Mouse (Mus musculus): ENCODE data around the gene Slc1a7. TPM values are rescaled to one million over a fixed set of nuclear protein-coding genes. Genes with fewer than 3 reads are reported as not detected.

Gene Slc1a7
- polyA plus RNA-seq, 1 experiment from 2014 or later, result 0.15 TPM

GRCm38 (mm10) chr4:107995727-107996126, 27.6 kb downstream of the Slc1a7 start:
- H3K4me1 ChIP-seq (ENCODE audit: control insufficient read depth, insufficient read depth, low read length), result peaks cover 2% of the 10 kb centered on the region; the same call in 1 of the 2 replicates
- no peaks in the 10 kb centered on the region for H3K27me3 ChIP-seq (replicated peaks; ENCODE audit: control insufficient read depth, insufficient read depth, low read length)
- no peaks in the 10 kb centered on the region for H3K9me3 ChIP-seq (ENCODE audit: control insufficient read depth, low read length)
- H3K27ac ChIP-seq (ENCODE audit: low read length), result no peak overlapping the region
- no peak overlapping the region for H3K4me3 ChIP-seq (ENCODE audit: low read length)
- no peak overlapping the region for H3K9ac ChIP-seq (ENCODE audit: low read depth, low read length)
- no peak for ATAC-seq
- H3K4me2 ChIP-seq (ENCODE audit: low read depth, low read length), result no peak overlapping the region
- no peaks in the 10 kb centered on the region for H3K36me3 ChIP-seq (ENCODE audit: control insufficient read depth, insufficient read depth, low read length)
- WGBS, result 81% methylated on average over 6 of the region's 6 CpGs

GRCm38 (mm10) chr4:107996418-107996986, 28.4 kb downstream of the Slc1a7 start:
- Histone ChIP-seq H3K9ac (ENCODE audit: low read depth, low read length) (no peak overlapping the region), H3K27me3 (replicated peaks; ENCODE audit: control insufficient read depth, insufficient read depth, low read length) (no peaks in the 10 kb centered on the region), H3K4me1 (ENCODE audit: control insufficient read depth, insufficient read depth, low read length) (no peaks in the 10 kb centered on the region), H3K4me2 (ENCODE audit: low read depth, low read length) (no peak overlapping the region), H3K36me3 (ENCODE audit: control insufficient read depth, insufficient read depth, low read length) (no peaks in the 10 kb centered on the region), H3K9me3 (ENCODE audit: control insufficient read depth, low read length) (no peaks in the 10 kb centered on the region), H3K27ac (ENCODE audit: low read length) (no peak overlapping the region), H3K4me3 (ENCODE audit: low read length) (no peak overlapping the region)
- 78% methylated on average over 9 of the region's 9 CpGs for WGBS
- no peak for ATAC-seq

- Histone ChIP-seq H3K27ac (ENCODE audit: low read length) (no peak overlapping the region), H3K4me3 (ENCODE audit: low read length) (no peak overlapping the region), H3K4me1 (ENCODE audit: control insufficient read depth, insufficient read depth, low read length) (no peaks in the 10 kb centered on the region), H3K4me2 (ENCODE audit: low read depth, low read length) (no peak overlapping the region), H3K9me3 (ENCODE audit: control insufficient read depth, low read length) (no peaks in the 10 kb centered on the region), H3K36me3 (ENCODE audit: control insufficient read depth, insufficient read depth, low read length) (no peaks in the 10 kb centered on the region), H3K27me3 (replicated peaks; ENCODE audit: control insufficient read depth, insufficient read depth, low read length) (no peaks in the 10 kb centered on the region), H3K9ac (ENCODE audit: low read depth, low read length) (no peak overlapping the region)
- ATAC-seq, result no peak
- 35% methylated on average over 11 of the region's 11 CpGs for WGBS
Observed at GRCm38 (mm10) chr4:107998641-107999332, 30.7 kb downstream of the Slc1a7 start.

GRCm38 (mm10) chr4:107999380-107999779, 31.2 kb downstream of the Slc1a7 start:
- Histone ChIP-seq H3K9ac (ENCODE audit: low read depth, low read length) (no peak overlapping the region), H3K4me1 (ENCODE audit: control insufficient read depth, insufficient read depth, low read length) (no peaks in the 10 kb centered on the region), H3K27ac (ENCODE audit: low read length) (no peak overlapping the region), H3K4me2 (ENCODE audit: low read depth, low read length) (no peak overlapping the region), H3K27me3 (replicated peaks; ENCODE audit: control insufficient read depth, insufficient read depth, low read length) (no peaks in the 10 kb centered on the region), H3K9me3 (ENCODE audit: control insufficient read depth, low read length) (no peaks in the 10 kb centered on the region), H3K4me3 (ENCODE audit: low read length) (no peak overlapping the region), H3K36me3 (ENCODE audit: control insufficient read depth, insufficient read depth, low read length) (no peaks in the 10 kb centered on the region)
- ATAC-seq, result no peak
- WGBS, result 81% methylated on average over 1 of the region's 1 CpGs

- no peaks in the 10 kb centered on the region for H3K27me3 ChIP-seq (replicated peaks; ENCODE audit: control insufficient read depth, insufficient read depth, low read length)
- no peaks in the 10 kb centered on the region for H3K9me3 ChIP-seq (ENCODE audit: control insufficient read depth, low read length)
- no peak for ATAC-seq
- H3K4me1 ChIP-seq (ENCODE audit: control insufficient read depth, insufficient read depth, low read length), result peaks cover 7% of the 10 kb centered on the region; the same call in 1 of the 2 replicates
- 48% methylated on average over 7 of the region's 7 CpGs for WGBS
- no peaks in the 10 kb centered on the region for H3K36me3 ChIP-seq (ENCODE audit: control insufficient read depth, insufficient read depth, low read length)
- H3K9ac ChIP-seq (ENCODE audit: low read depth, low read length), result 0 out of 2 replicates have a peak overlapping the region, but pooled peaks have one; percentile 12
- no peak overlapping the region for H3K4me2 ChIP-seq (ENCODE audit: low read depth, low read length)
- no peak overlapping the region for H3K27ac ChIP-seq (ENCODE audit: low read length)
- H3K4me3 ChIP-seq (ENCODE audit: low read length), result no peak overlapping the region
Observed at GRCm38 (mm10) chr4:108005328-108005727, 37.2 kb downstream of the Slc1a7 start.

- no peaks in the 10 kb centered on the region for H3K9me3 ChIP-seq (ENCODE audit: control insufficient read depth, low read length)
- H3K27me3 ChIP-seq (replicated peaks; ENCODE audit: control insufficient read depth, insufficient read depth, low read length), result no peaks in the 10 kb centered on the region
- no peaks in the 10 kb centered on the region for H3K36me3 ChIP-seq (ENCODE audit: control insufficient read depth, insufficient read depth, low read length)
- H3K4me3 ChIP-seq (ENCODE audit: low read length), result no peak overlapping the region
- ATAC-seq, result peak; percentile 78
- no peak overlapping the region for H3K9ac ChIP-seq (ENCODE audit: low read depth, low read length)
- no peak overlapping the region for H3K4me2 ChIP-seq (ENCODE audit: low read depth, low read length)
- 68% methylated on average over 7 of the region's 7 CpGs for WGBS
- no peak overlapping the region for H3K27ac ChIP-seq (ENCODE audit: low read length)
- H3K4me1 ChIP-seq (ENCODE audit: control insufficient read depth, insufficient read depth, low read length), result peaks cover 7% of the 10 kb centered on the region; the same call in 1 of the 2 replicates
Observed at GRCm38 (mm10) chr4:108007532-108008103, 39.5 kb downstream of the Slc1a7 start.

- Histone ChIP-seq H3K4me2 (ENCODE audit: low read depth, low read length) (no peak overlapping the region), H3K4me1 (ENCODE audit: control insufficient read depth, insufficient read depth, low read length) (peaks cover 7% of the 10 kb centered on the region; the same call in 1 of the 2 replicates), H3K27ac (ENCODE audit: low read length) (no peak overlapping the region), H3K36me3 (ENCODE audit: control insufficient read depth, insufficient read depth, low read length) (no peaks in the 10 kb centered on the region), H3K27me3 (replicated peaks; ENCODE audit: control insufficient read depth, insufficient read depth, low read length) (no peaks in the 10 kb centered on the region), H3K9me3 (ENCODE audit: control insufficient read depth, low read length) (no peaks in the 10 kb centered on the region), H3K4me3 (ENCODE audit: low read length) (no peak overlapping the region), H3K9ac (ENCODE audit: low read depth, low read length) (no peak overlapping the region)
- no peak for ATAC-seq
- WGBS, result 80% methylated on average over 8 of the region's 8 CpGs
Observed at GRCm38 (mm10) chr4:108008541-108008940, 40.4 kb downstream of the Slc1a7 start.

- WGBS, result 70% methylated on average over 2 of the region's 2 CpGs
- no peak overlapping the region for H3K4me3 ChIP-seq (ENCODE audit: low read length)
- no peak overlapping the region for H3K9ac ChIP-seq (ENCODE audit: low read depth, low read length)
- H3K4me2 ChIP-seq (ENCODE audit: low read depth, low read length), result no peak overlapping the region
- H3K4me1 ChIP-seq (ENCODE audit: control insufficient read depth, insufficient read depth, low read length), result no peaks in the 10 kb centered on the region
- no peak overlapping the region for H3K27ac ChIP-seq (ENCODE audit: low read length)
- H3K36me3 ChIP-seq (ENCODE audit: control insufficient read depth, insufficient read depth, low read length), result no peaks in the 10 kb centered on the region
- no peaks in the 10 kb centered on the region for H3K27me3 ChIP-seq (replicated peaks; ENCODE audit: control insufficient read depth, insufficient read depth, low read length)
- H3K9me3 ChIP-seq (ENCODE audit: control insufficient read depth, low read length), result no peaks in the 10 kb centered on the region
- ATAC-seq, result no peak
Observed at GRCm38 (mm10) chr4:108014466-108014865, 46.3 kb downstream of the Slc1a7 start.

- no peak overlapping the region for H3K27ac ChIP-seq (ENCODE audit: low read length)
- no peak overlapping the region for H3K4me2 ChIP-seq (ENCODE audit: low read depth, low read length)
- 0 out of 2 replicates have a peak, but pooled peaks have one; percentile 23 for ATAC-seq
- no peak overlapping the region for H3K4me3 ChIP-seq (ENCODE audit: low read length)
- no peaks in the 10 kb centered on the region for H3K9me3 ChIP-seq (ENCODE audit: control insufficient read depth, low read length)
- WGBS, result 64% methylated on average over 14 of the region's 14 CpGs
- H3K36me3 ChIP-seq (ENCODE audit: control insufficient read depth, insufficient read depth, low read length), result no peaks in the 10 kb centered on the region
- H3K4me1 ChIP-seq (ENCODE audit: control insufficient read depth, insufficient read depth, low read length), result no peaks in the 10 kb centered on the region
- no peaks in the 10 kb centered on the region for H3K27me3 ChIP-seq (replicated peaks; ENCODE audit: control insufficient read depth, insufficient read depth, low read length)
- no peak overlapping the region for H3K9ac ChIP-seq (ENCODE audit: low read depth, low read length)
Observed at GRCm38 (mm10) chr4:108015067-108015765, 47.1 kb downstream of the Slc1a7 start.
